ENCODE assay signal across 33 mouse cellular contexts in genomic region chr17:26111024-26111423, GRCm38 (mm10). TPM values are rescaled to one million over a fixed set of nuclear protein-coding genes. Genes with fewer than 3 reads are reported as not detected.
DNase-seq lines count a peak whose midpoint lies in the region; ATAC-seq and TF ChIP-seq lines count a peak whose summit lies in the region.
"Had no signal": no experiment of that assay in that cellular context is flagged by ENCODE, and none has a peak within 500 bp of the region (broad histone marks: within the 10 kb centered on the region; RNA-seq: fewer than 3 reads in every experiment).

No protein-coding gene starts in this region.

- WGBS in hindbrain, embryonic 10.5 days: 1% methylated on average over 4 of the region's 4 CpGs
- 0% methylated on average over 4 of the region's 4 CpGs for WGBS in hindbrain, embryonic 14.5 days
- WGBS in limb, embryonic 10.5 days: 4% methylated on average over 4 of the region's 4 CpGs

- no peaks in the 10 kb centered on the region for H3K36me3 ChIP-seq in hindbrain, embryonic 10.5 days
- H3K36me3 ChIP-seq in hindbrain, embryonic 14.5 days (replicated peaks; ENCODE audit: control insufficient read depth, insufficient read depth): no peaks in the 10 kb centered on the region
- H3K36me3 ChIP-seq in ES-Bruce4 (ENCODE audit: control insufficient read depth, insufficient read depth, low read length, poor library complexity, severe bottlenecking) (no peaks in the 10 kb centered on the region), ES-E14 (ENCODE audit: control insufficient read depth, insufficient read depth, low read length, poor library complexity, severe bottlenecking) (no peaks in the 10 kb centered on the region)
- H3K36me3 ChIP-seq in limb, embryonic 10.5 days: no peaks in the 10 kb centered on the region
- H3K36me3 ChIP-seq: forebrain, embryonic 15.5 days; heart, embryonic 12.5 days; intestine, embryonic 15.5 days; liver, embryonic 15.5 days; midbrain, embryonic 15.5 days; stomach, embryonic 15.5 days had no signal

- H3K27me3 ChIP-seq in hindbrain, embryonic 10.5 days (ENCODE audit: insufficient read depth, poor library complexity, severe bottlenecking): peaks cover 60% of the 10 kb centered on the region
- peaks cover 45% of the 10 kb centered on the region for H3K27me3 ChIP-seq in hindbrain, embryonic 14.5 days (ENCODE audit: control insufficient read depth, insufficient read depth, low read length)
- H3K27me3 ChIP-seq in ES-Bruce4 (ENCODE audit: control insufficient read depth, insufficient read depth, low read length, poor library complexity, severe bottlenecking): no peaks in the 10 kb centered on the region
- H3K27me3 ChIP-seq in limb, embryonic 10.5 days (ENCODE audit: low read depth, poor library complexity, severe bottlenecking): peaks cover 64% of the 10 kb centered on the region

- peak; percentile 85; the same call in 1 of the 2 replicates for TF ChIP-seq EP300 in ES-Bruce4 (IDR thresholded peaks at IDR 0.05; ENCODE audit: insufficient read depth, low read depth, low read length)

- ATAC-seq in hindbrain, embryonic 14.5 days (ENCODE audit: low FRiP score): no peak
- ATAC-seq: activated CD4-positive, CD25-positive, alpha-beta regulatory T cell, adult 4 months; forebrain, embryonic 15.5 days; hindbrain, postnatal 0 days; intestine, embryonic 15.5 days; midbrain, embryonic 15.5 days had no signal

- no peak for TF ChIP-seq POLR2A in ES-Bruce4 (IDR thresholded peaks at IDR 0.05; ENCODE audit: insufficient read depth, low read length)

- peak; percentile 29 for DNase-seq in hindbrain, embryonic 10.5 days (ENCODE audit: low spot score)
- DNase-seq in hindbrain, embryonic 14.5 days (ENCODE audit: low spot score): no peak
- no peak for DNase-seq in ES-E14 (ENCODE audit: low read depth, low spot score)
- no peak for DNase-seq in limb, embryonic 10.5 days (ENCODE audit: low spot score)
- DNase-seq in right cerebral cortex, postnatal 10 days (ENCODE audit: low spot score in 2 of 2): no peak
- DNase-seq in left cerebral cortex, adult 8-10 months (ENCODE audit: low spot score in 2 of 2): no peak
- DNase-seq in left cerebral cortex, adult 9 months (ENCODE audit: low spot score in 2 of 2): no peak
- DNase-seq: adrenal gland, adult 2 months; adrenal gland, postnatal 36 days; B cell, adult 2 months; cerebellum, adult 2 months; cerebellum, postnatal 14 days; gastrocnemius, adult 2 months; gastrocnemius, postnatal 36 days; heart, adult 18-20 months; heart, postnatal 4 days; kidney, adult 2 months; layer of hippocampus, adult 9-11 months; liver; lung, embryonic 14.5 days; lung, postnatal 14 days; right cerebral cortex, postnatal 25 days; thymus, postnatal 14 days had no signal

- in situ Hi-C loops in ES-E14 (cut with MboI; ENCODE audit: low sequenced_read_pairs in 2 of 2, unreplicated experiment in 2 of 2): no loop called here

- TF ChIP-seq CTCF in ES-Bruce4 (IDR thresholded peaks at IDR 0.05; ENCODE audit: low read depth, low read length): no peak

- no peaks in the 10 kb centered on the region for H3K9me3 ChIP-seq in hindbrain, embryonic 10.5 days
- H3K9me3 ChIP-seq in hindbrain, embryonic 14.5 days (ENCODE audit: control insufficient read depth, low read length): no peaks in the 10 kb centered on the region
- H3K9me3 ChIP-seq in ES-Bruce4 (replicated peaks; ENCODE audit: control insufficient read depth, insufficient read depth, low read length, poor library complexity, severe bottlenecking): no peaks in the 10 kb centered on the region
- no peaks in the 10 kb centered on the region for H3K9me3 ChIP-seq in ES-E14 (ENCODE audit: control insufficient read depth, insufficient read depth, low read depth, low read length)
- H3K9me3 ChIP-seq in limb, embryonic 10.5 days (replicated peaks): no peaks in the 10 kb centered on the region
- H3K9me3 ChIP-seq: forebrain, embryonic 15.5 days; heart, embryonic 12.5 days; intestine, embryonic 15.5 days; liver, embryonic 15.5 days; midbrain, embryonic 15.5 days; stomach, embryonic 15.5 days had no signal

- H3K9ac ChIP-seq in hindbrain, embryonic 14.5 days: no peak overlapping the region
- no peak overlapping the region for H3K9ac ChIP-seq in ES-Bruce4 (ENCODE audit: low read depth, poor library complexity, severe bottlenecking)
- no peak overlapping the region; the same call in 1 of the 2 replicates for H3K9ac ChIP-seq in ES-E14 (ENCODE audit: insufficient read depth, low read depth, low read length, poor library complexity, severe bottlenecking)
- H3K9ac ChIP-seq: forebrain, embryonic 15.5 days; heart, embryonic 12.5 days; intestine, embryonic 15.5 days; liver, embryonic 15.5 days; lung, embryonic 14.5 days; midbrain, embryonic 15.5 days; stomach, embryonic 15.5 days had no signal

- H3K27ac ChIP-seq in hindbrain, embryonic 10.5 days: peak overlapping the region; percentile 17
- H3K27ac ChIP-seq in hindbrain, embryonic 14.5 days: no peak overlapping the region
- H3K27ac ChIP-seq in ES-Bruce4 (ENCODE audit: insufficient read depth, low read length): peak overlapping the region; percentile 86
- H3K27ac ChIP-seq in ES-E14 (ENCODE audit: insufficient read depth, low read depth, low read length, poor library complexity, severe bottlenecking): peak overlapping the region; percentile 94
- H3K27ac ChIP-seq in limb, embryonic 10.5 days: 0 out of 2 replicates have a peak overlapping the region, but pooled peaks have one; percentile 37
- H3K27ac ChIP-seq: forebrain, embryonic 15.5 days; gastrocnemius, adult 2 months; hindbrain, postnatal 0 days; intestine, embryonic 15.5 days; liver, embryonic 15.5 days; midbrain, embryonic 15.5 days; stomach, embryonic 15.5 days had no signal

- H3K4me3 ChIP-seq in hindbrain, embryonic 10.5 days: peak overlapping the region; percentile 16; the same call in 1 of the 2 replicates
- no peak overlapping the region for H3K4me3 ChIP-seq in hindbrain, embryonic 14.5 days (replicated peaks; ENCODE audit: low read length)
- H3K4me3 ChIP-seq in ES-Bruce4 (ENCODE audit: low read depth, low read length): no peak overlapping the region
- H3K4me3 ChIP-seq in ES-E14 (ENCODE audit: insufficient read depth in 1 of 2, low read depth in 1 of 2, low read length in 2 of 2, poor library complexity in 1 of 2, severe bottlenecking in 1 of 2): 0 out of 4 replicates have a peak overlapping the region, but pooled peaks of 1 of the 2 experiments have one; percentile 1
- H3K4me3 ChIP-seq in limb, embryonic 10.5 days: no peak overlapping the region
- H3K4me3 ChIP-seq: erythroblast, embryonic 14.5 days; forebrain, embryonic 15.5 days; gastrocnemius, adult 2 months; heart, embryonic 12.5 days; intestine, embryonic 15.5 days; liver, embryonic 15.5 days; midbrain, embryonic 15.5 days; stomach, embryonic 15.5 days had no signal

- H3K4me2 ChIP-seq in hindbrain, embryonic 14.5 days (replicated peaks): no peak overlapping the region
- H3K4me2 ChIP-seq: forebrain, embryonic 15.5 days; heart, embryonic 12.5 days; intestine, embryonic 15.5 days; liver, embryonic 15.5 days; lung, embryonic 14.5 days; midbrain, embryonic 15.5 days; stomach, embryonic 15.5 days had no signal

- H3K4me1 ChIP-seq in hindbrain, embryonic 10.5 days (replicated peaks): peaks cover 29% of the 10 kb centered on the region
- peaks cover 5% of the 10 kb centered on the region; the same call in 1 of the 2 replicates for H3K4me1 ChIP-seq in hindbrain, embryonic 14.5 days (replicated peaks; ENCODE audit: control insufficient read depth, insufficient read depth, low read length)
- H3K4me1 ChIP-seq in ES-Bruce4 (ENCODE audit: control insufficient read depth, insufficient read depth, low read length) (peaks cover 4% of the 10 kb centered on the region), ES-E14 (ENCODE audit: control insufficient read depth in 2 of 2, insufficient read depth in 2 of 2, low read length in 2 of 2, poor library complexity in 1 of 2) (peaks cover 7 to 17% of the 10 kb centered on the region in 2 experiments)
- H3K4me1 ChIP-seq in limb, embryonic 10.5 days: peaks cover 25% of the 10 kb centered on the region

RNA-seq across cellular contexts. Expression of gene Tmem8, which starts 2.1 kb away (rescaled TPM):
- polyA plus RNA-seq in hindbrain, embryonic 10.5 days (2016; fragmentation: Nextera tagmentation; extraction: Ambion mirVana): 1.8 and 1.9 TPM in 2 replicates
- polyA plus RNA-seq in hindbrain, embryonic 14.5 days (2014; fragmentation: Nextera tagmentation; extraction: Ambion mirVana): 3.2 and 3.9 TPM in 2 replicates
- polyA plus RNA-seq in ES-Bruce4 (2011; ENCODE audit: insufficient read depth, insufficient read length, low read depth, missing spikeins): 15.6 and 16.5 TPM in 2 replicates
- 22.3 and 28.5 TPM in 2 replicates for total RNA-seq in ES-E14 (2012; rRNA removed)
- 0.53 and 0.56 TPM in 2 replicates for polyA plus RNA-seq in limb, embryonic 10.5 days (2016; fragmentation: Nextera tagmentation; extraction: Ambion mirVana)
- total RNA-seq in left cerebral cortex, adult 8-10 months (2022): 10 to 100 TPM; 13.0 to 16.3 (median 15.4) TPM

RNA-seq across cellular contexts. Expression of gene Mrpl28, which starts 12.3 kb away (rescaled TPM):
- polyA plus RNA-seq in hindbrain, embryonic 10.5 days (2016; fragmentation: Nextera tagmentation; extraction: Ambion mirVana): 301 and 318 TPM in 2 replicates
- polyA plus RNA-seq in hindbrain, embryonic 14.5 days (2014; fragmentation: Nextera tagmentation; extraction: Ambion mirVana): 184 and 190 TPM in 2 replicates
- 97.6 and 105 TPM in 2 replicates for polyA plus RNA-seq in ES-Bruce4 (2011; ENCODE audit: insufficient read depth, insufficient read length, low read depth, missing spikeins)
- 154 and 156 TPM in 2 replicates for total RNA-seq in ES-E14 (2012; rRNA removed)
- 302 and 336 TPM in 2 replicates for polyA plus RNA-seq in limb, embryonic 10.5 days (2016; fragmentation: Nextera tagmentation; extraction: Ambion mirVana)
- total RNA-seq in left cerebral cortex, adult 8-10 months (2022): 10 to 100 TPM; 61.0 to 74.7 (median 62.8) TPM

RNA-seq across cellular contexts. Expression of gene Nme4, which starts 15.6 kb away (rescaled TPM):
- polyA plus RNA-seq in hindbrain, embryonic 10.5 days (2016; fragmentation: Nextera tagmentation; extraction: Ambion mirVana): 95.9 and 109 TPM in 2 replicates
- polyA plus RNA-seq in hindbrain, embryonic 14.5 days (2014; fragmentation: Nextera tagmentation; extraction: Ambion mirVana): 14.5 and 17.5 TPM in 2 replicates
- polyA plus RNA-seq in ES-Bruce4 (2011; ENCODE audit: insufficient read depth, insufficient read length, low read depth, missing spikeins): 110 and 115 TPM in 2 replicates
- 96.4 and 133 TPM in 2 replicates for total RNA-seq in ES-E14 (2012; rRNA removed)
- polyA plus RNA-seq in limb, embryonic 10.5 days (2016; fragmentation: Nextera tagmentation; extraction: Ambion mirVana): 163 and 186 TPM in 2 replicates
- total RNA-seq in left cerebral cortex, adult 8-10 months (2022): 1 to 10 TPM; 2.9 to 5.5 (median 4.6) TPM

RNA-seq across cellular contexts. Expression of gene Decr2, which starts 20.9 kb away (rescaled TPM):
- polyA plus RNA-seq in hindbrain, embryonic 10.5 days (2016; fragmentation: Nextera tagmentation; extraction: Ambion mirVana): 30.2 and 30.7 TPM in 2 replicates
- polyA plus RNA-seq in hindbrain, embryonic 14.5 days (2014; fragmentation: Nextera tagmentation; extraction: Ambion mirVana): 22.6 and 28.8 TPM in 2 replicates
- polyA plus RNA-seq in ES-Bruce4 (2011; ENCODE audit: insufficient read depth, insufficient read length, low read depth, missing spikeins): 24.3 and 26.4 TPM in 2 replicates
- 12.6 and 15.2 TPM in 2 replicates for total RNA-seq in ES-E14 (2012; rRNA removed)
- 23.0 and 26.3 TPM in 2 replicates for polyA plus RNA-seq in limb, embryonic 10.5 days (2016; fragmentation: Nextera tagmentation; extraction: Ambion mirVana)
- 10 to 100 TPM; 29.1 to 35.8 (median 31.0) TPM for total RNA-seq in left cerebral cortex, adult 8-10 months (2022)
- polyA plus RNA-seq: erythroblast, embryonic 14.5 days had no signal

RNA-seq across cellular contexts. Expression of gene Axin1, which starts 27.5 kb away (rescaled TPM):
- 9.1 and 9.4 TPM in 2 replicates for polyA plus RNA-seq in hindbrain, embryonic 10.5 days (2016; fragmentation: Nextera tagmentation; extraction: Ambion mirVana)
- 7.0 and 8.5 TPM in 2 replicates for polyA plus RNA-seq in hindbrain, embryonic 14.5 days (2014; fragmentation: Nextera tagmentation; extraction: Ambion mirVana)
- polyA plus RNA-seq in ES-Bruce4 (2011; ENCODE audit: insufficient read depth, insufficient read length, low read depth, missing spikeins): 40.5 and 41.0 TPM in 2 replicates
- 33.6 and 38.9 TPM in 2 replicates for total RNA-seq in ES-E14 (2012; rRNA removed)
- 11.5 and 14.2 TPM in 2 replicates for polyA plus RNA-seq in limb, embryonic 10.5 days (2016; fragmentation: Nextera tagmentation; extraction: Ambion mirVana)
- 10 to 100 TPM; 24.6 to 30.3 (median 28.2) TPM for total RNA-seq in left cerebral cortex, adult 8-10 months (2022)
